Mouse (Mus musculus): ENCODE data around the gene Gm10647.
"Not testable (repeated sequence)": the region's sequence is repeated elsewhere in the genome, so short reads cannot be mapped to it uniquely, and the experiment has no call there.

DNA sequence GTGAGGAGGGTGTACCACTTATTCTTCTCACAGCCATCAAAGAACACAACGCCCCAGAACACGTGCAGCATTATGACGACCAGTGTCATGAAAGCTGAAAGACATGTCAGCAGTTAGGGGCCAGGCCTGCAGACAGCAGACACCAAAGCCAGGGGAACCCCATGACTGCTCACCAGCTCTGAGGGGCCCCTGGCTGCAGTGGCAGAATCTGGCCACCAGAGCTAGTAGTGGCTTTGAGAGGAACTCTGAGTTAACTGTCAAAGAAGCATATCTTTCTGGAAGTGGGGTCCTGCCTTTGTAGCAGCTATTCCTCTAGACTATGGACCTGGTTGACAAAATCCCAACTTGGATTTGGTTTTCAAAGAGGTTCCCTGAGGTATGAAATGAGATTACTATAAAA is 12.3 kb upstream of the Gm10647 start:
- peak; percentile 50 for TF ChIP-seq CTCF (IDR thresholded peaks at IDR 0.05; ENCODE audit: low read depth)
- TF ChIP-seq EP300 (IDR thresholded peaks at IDR 0.05; ENCODE audit: low read depth), result not testable (repeated sequence)

Measured in liver, postnatal 0 days (tissue).